Mouse (Mus musculus) splenic B cell, adult 2 months (primary cell): Measurements from ENCODE around the gene Zscan4f.
"Not testable (repeated sequence)": the region's sequence is repeated elsewhere in the genome, so short reads cannot be mapped to it uniquely, and the experiment has no call there.

Source experiments
- DNase-seq: peaks from one replicate; pipeline ENCODE4 v3.0.0-alpha.2; 2011; ENCODE audit warnings: low read depth, low spot score
- H3K27me3 ChIP-seq: 2 replicates; pipeline ENCODE4 v1.6.1; 2012; ENCODE audit warnings: mild to moderate bottlenecking, low read length, moderate library complexity, mixed read lengths; ENCODE audit not compliant: control insufficient read depth, poor library complexity, insufficient read depth, severe bottlenecking
- H3K36me3 ChIP-seq: 2 replicates; pipeline ENCODE4 v1.6.1; 2012; ENCODE audit warnings: mild to moderate bottlenecking, low read length, moderate library complexity, mixed read lengths; ENCODE audit not compliant: control insufficient read depth, poor library complexity, insufficient read depth, severe bottlenecking

Gene Zscan4f

DNA sequence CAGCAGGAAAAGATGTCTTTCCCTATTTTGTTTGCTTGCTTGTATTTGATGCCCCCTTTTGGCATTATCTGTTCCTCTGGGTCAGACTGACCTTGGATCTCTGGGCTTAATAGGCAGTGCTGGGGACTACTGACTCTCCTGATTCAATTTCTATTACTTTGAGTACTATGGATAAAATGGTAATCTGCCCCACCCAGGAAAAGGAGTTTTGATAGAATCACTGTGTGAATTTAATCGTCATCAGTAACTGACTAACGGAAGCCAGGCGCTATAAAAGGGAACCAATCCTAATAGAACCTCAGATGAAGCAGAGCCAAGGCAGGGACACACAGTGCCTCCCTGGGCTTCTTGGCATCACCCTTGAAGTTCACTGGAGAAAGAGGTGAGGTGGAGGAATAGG lies at the start of gene Zscan4f:
Gene Zscan4f, plus strand, starts transcription at position 301 of the 400 bp plus-strand sequence.
- DNase-seq, H3K27me3 ChIP-seq, H3K36me3 ChIP-seq: not testable (repeated sequence)

DNA sequence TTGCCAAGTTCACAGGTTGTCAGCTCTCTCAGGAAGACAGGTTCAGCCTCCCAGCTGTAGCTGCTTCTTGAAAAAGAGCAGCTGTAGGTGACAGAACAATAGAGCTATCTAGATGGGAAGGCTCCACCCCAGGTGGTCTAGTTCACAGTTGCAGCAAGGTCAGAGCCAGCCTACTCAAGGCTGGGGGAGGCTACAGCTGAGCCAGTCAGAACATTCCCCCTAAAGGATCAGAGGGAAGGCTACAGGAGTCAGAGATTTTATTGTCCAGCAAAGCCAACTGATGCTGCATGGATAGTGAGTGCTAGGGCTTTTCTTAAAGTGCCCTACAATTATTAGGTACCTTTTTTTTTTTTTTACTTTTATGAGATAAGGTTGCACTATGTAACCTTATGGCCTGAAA lies 13.1 kb upstream of the Zscan4f start:
- not testable (repeated sequence) for DNase-seq, H3K36me3 ChIP-seq, H3K27me3 ChIP-seq
